Mouse (Mus musculus) hindbrain, embryonic 13.5 days (tissue): Measurements from ENCODE around the gene Zfp777. TPM values are rescaled to one million over a fixed set of nuclear protein-coding genes. Genes with fewer than 3 reads are reported as not detected.

Source experiments
- ATAC-seq: fragments of 200-750 bp; cut with Nextera tagmentation; 2 replicates; pipeline ENCODE4 v1.8.0; 2017; ENCODE audit warnings: moderate TSS enrichment; ENCODE audit not compliant: low FRiP score
- H3K27ac ChIP-seq: fragments of 300-500 bp; sonication (generic); 2 replicates; pipeline ENCODE4 v1.5.1; 2015; ENCODE audit warnings: inconsistent platforms, mild to moderate bottlenecking, moderate library complexity
- H3K27me3 ChIP-seq: fragments of 300-500 bp; sonication (generic); 2 replicates; pipeline ENCODE4 v1.6.1; 2015; ENCODE audit warnings: mild to moderate bottlenecking, inconsistent platforms
- H3K36me3 ChIP-seq: fragments of 300-500 bp; sonication (generic); 2 replicates; pipeline ENCODE4 v1.6.1; 2015; ENCODE audit warnings: mild to moderate bottlenecking, inconsistent platforms
- H3K4me1 ChIP-seq: fragments of 300-500 bp; sonication (generic); replicated peaks from 2 replicates; pipeline ENCODE4 v1.6.1; 2015; ENCODE audit warnings: inconsistent platforms
- H3K4me2 ChIP-seq: fragments of 300-500 bp; sonication (generic); 2 replicates; pipeline ENCODE4 v1.6.1; 2015; ENCODE audit warnings: inconsistent platforms, mild to moderate bottlenecking, moderate library complexity
- H3K4me3 ChIP-seq: fragments of 300-500 bp; sonication (generic); 2 replicates; pipeline ENCODE4 v1.5.1; 2015; ENCODE audit warnings: mild to moderate bottlenecking, inconsistent platforms
- H3K9ac ChIP-seq: fragments of 300-500 bp; sonication (generic); 2 replicates; pipeline ENCODE4 v1.6.1; 2015; ENCODE audit warnings: mild to moderate bottlenecking, inconsistent platforms
- H3K9me3 ChIP-seq: fragments of 300-500 bp; sonication (generic); 2 replicates; pipeline ENCODE4 v1.6.1; 2016; ENCODE audit warnings: inconsistent platforms
- WGBS: fragments of 180-500 bp; shearing (Covaris S2); methylation state at CpG from one replicate; pipeline ENCODE4 v1.1.7; 2015; 5-methylcytosine and 5-hydroxymethylcytosine counted together
- polyA plus RNA-seq: library from polyadenylated mRNA; unstranded; fragments of >200 nt; fragmentation: Nextera tagmentation; extraction: Ambion mirVana; gene quantifications from 2 replicates; pipeline ENCODE4 v1.2.1, GENCODE M21; 2015

The Zfp777 gene
- 8.5 and 8.9 TPM in 2 replicates for polyA plus RNA-seq

- H3K27ac ChIP-seq, result peak within 1 kb of the TSS; percentile 92
- peaks cover 15% of the 10 kb centered on the region for H3K36me3 ChIP-seq
- peak; percentile 92 for ATAC-seq
- peaks cover 25% of the 10 kb centered on the region for H3K4me1 ChIP-seq
- under 1% methylated on average over 82 of the region's 82 CpGs for WGBS
- H3K4me2 ChIP-seq, result peak within 1 kb of the TSS; percentile 82
- no peaks in the 10 kb centered on the region for H3K27me3 ChIP-seq
- no peaks in the 10 kb centered on the region for H3K9me3 ChIP-seq
- peak within 1 kb of the TSS; percentile 87 for H3K4me3 ChIP-seq
- H3K9ac ChIP-seq, result peak within 1 kb of the TSS; percentile 88
Observed at GRCm38 (mm10) chr6:48048426-48049272, at the start of gene Zfp777. Zfp777 (minus strand) TSS chr6:48048911.

- Histone ChIP-seq H3K9ac (no peak overlapping the region), H3K27me3 (no peaks in the 10 kb centered on the region), H3K36me3 (peaks cover 14% of the 10 kb centered on the region), H3K4me3 (peak overlapping the region; percentile 84), H3K4me2 (peak overlapping the region; percentile 74), H3K4me1 (peaks cover 12% of the 10 kb centered on the region), H3K9me3 (no peaks in the 10 kb centered on the region), H3K27ac (no peak overlapping the region)
- ATAC-seq, result peak; percentile 12
- WGBS, result 46% methylated on average over 14 of the region's 14 CpGs
Observed at GRCm38 (mm10) chr6:48086957-48087715, 38.4 kb upstream of the Zfp777 start.

GRCm38 (mm10) chr6:48086471-48086878 lies 37.8 kb upstream of the Zfp777 start, which contains the start of gene Zfp746:
Zfp746 (minus strand) TSS chr6:48086593.
- Histone ChIP-seq H3K4me3 (peak within 1 kb of the TSS; percentile 84), H3K9ac (peak within 1 kb of the TSS; percentile 96), H3K27ac (peak within 1 kb of the TSS; percentile 93), H3K9me3 (no peaks in the 10 kb centered on the region), H3K4me1 (peaks cover 12% of the 10 kb centered on the region), H3K27me3 (no peaks in the 10 kb centered on the region), H3K36me3 (peaks cover 21% of the 10 kb centered on the region), H3K4me2 (peak within 1 kb of the TSS; percentile 74)
- under 1% methylated on average over 53 of the region's 53 CpGs for WGBS
- peak; percentile 93 for ATAC-seq

GRCm38 (mm10) chr6:48085521-48086404 lies 37.1 kb upstream of the Zfp777 start:
- peak overlapping the region; percentile 74 for H3K4me2 ChIP-seq
- ATAC-seq, result peak; percentile 91
- peak overlapping the region; percentile 84 for H3K4me3 ChIP-seq
- peaks cover 28% of the 10 kb centered on the region for H3K36me3 ChIP-seq
- no peaks in the 10 kb centered on the region for H3K27me3 ChIP-seq
- H3K9me3 ChIP-seq, result no peaks in the 10 kb centered on the region
- H3K9ac ChIP-seq, result peak overlapping the region; percentile 96
- H3K27ac ChIP-seq, result peak overlapping the region; percentile 93
- H3K4me1 ChIP-seq, result peaks cover 12% of the 10 kb centered on the region
- 3% methylated on average over 60 of the region's 72 CpGs for WGBS

- Histone ChIP-seq H3K27me3 (no peaks in the 10 kb centered on the region), H3K9me3 (no peaks in the 10 kb centered on the region), H3K4me2 (no peak overlapping the region), H3K4me1 (peaks cover 12% of the 10 kb centered on the region), H3K4me3 (no peak overlapping the region), H3K36me3 (peaks cover 48% of the 10 kb centered on the region), H3K9ac (no peak overlapping the region), H3K27ac (no peak overlapping the region)
- ATAC-seq, result no peak
- 94% methylated on average over 6 of the region's 6 CpGs for WGBS
Observed at GRCm38 (mm10) chr6:48083733-48084191, 35.1 kb upstream of the Zfp777 start.

- WGBS, result 98% methylated on average over 3 of the region's 3 CpGs
- no peak overlapping the region for H3K4me2 ChIP-seq
- no peak overlapping the region for H3K9ac ChIP-seq
- peaks cover 12% of the 10 kb centered on the region for H3K4me1 ChIP-seq
- peaks cover 65% of the 10 kb centered on the region for H3K36me3 ChIP-seq
- H3K27ac ChIP-seq, result no peak overlapping the region
- ATAC-seq, result no peak
- H3K27me3 ChIP-seq, result no peaks in the 10 kb centered on the region
- no peaks in the 10 kb centered on the region for H3K9me3 ChIP-seq
- no peak overlapping the region for H3K4me3 ChIP-seq
Observed at GRCm38 (mm10) chr6:48081952-48082351, 33.2 kb upstream of the Zfp777 start.

GRCm38 (mm10) chr6:48081021-48081420 lies 32.3 kb upstream of the Zfp777 start:
- no peak overlapping the region for H3K27ac ChIP-seq
- H3K4me3 ChIP-seq, result no peak overlapping the region
- WGBS, result 97% methylated on average over 5 of the region's 5 CpGs
- H3K27me3 ChIP-seq, result no peaks in the 10 kb centered on the region
- no peaks in the 10 kb centered on the region for H3K9me3 ChIP-seq
- H3K4me1 ChIP-seq, result peaks cover 12% of the 10 kb centered on the region
- H3K36me3 ChIP-seq, result peaks cover 73% of the 10 kb centered on the region
- no peak for ATAC-seq
- H3K4me2 ChIP-seq, result no peak overlapping the region
- no peak overlapping the region for H3K9ac ChIP-seq

- Histone ChIP-seq H3K27me3 (no peaks in the 10 kb centered on the region), H3K4me3 (no peak overlapping the region), H3K4me2 (no peak overlapping the region), H3K36me3 (peaks cover 69% of the 10 kb centered on the region), H3K4me1 (no peaks in the 10 kb centered on the region), H3K9ac (no peak overlapping the region), H3K27ac (no peak overlapping the region), H3K9me3 (no peaks in the 10 kb centered on the region)
- WGBS, result 84% methylated on average over 5 of the region's 5 CpGs
- ATAC-seq, result no peak
Observed at GRCm38 (mm10) chr6:48073316-48073715, 24.6 kb upstream of the Zfp777 start.

GRCm38 (mm10) chr6:48067492-48067891 lies 18.8 kb upstream of the Zfp777 start:
- no peak overlapping the region for H3K4me3 ChIP-seq
- no peak for ATAC-seq
- H3K9ac ChIP-seq, result no peak overlapping the region
- H3K4me1 ChIP-seq, result no peaks in the 10 kb centered on the region
- peaks cover 75% of the 10 kb centered on the region for H3K36me3 ChIP-seq
- no peaks in the 10 kb centered on the region for H3K27me3 ChIP-seq
- 95% methylated on average over 3 of the region's 3 CpGs for WGBS
- H3K27ac ChIP-seq, result no peak overlapping the region
- H3K4me2 ChIP-seq, result no peak overlapping the region
- no peaks in the 10 kb centered on the region for H3K9me3 ChIP-seq

GRCm38 (mm10) chr6:48065587-48066075 lies 16.9 kb upstream of the Zfp777 start:
- H3K4me1 ChIP-seq, result no peaks in the 10 kb centered on the region
- H3K36me3 ChIP-seq, result peaks cover 83% of the 10 kb centered on the region
- no peak for ATAC-seq

GRCm38 (mm10) chr6:48064451-48064850 lies 15.7 kb upstream of the Zfp777 start:
- Histone ChIP-seq H3K4me3 (no peak overlapping the region), H3K36me3 (peaks cover 81% of the 10 kb centered on the region)
- ATAC-seq, result no peak

More at GRCm38 (mm10) chr6:48065587-48066075, 16.9 kb upstream of the Zfp777 start:
- Histone ChIP-seq H3K9ac (no peak overlapping the region), H3K27ac (no peak overlapping the region), H3K4me3 (no peak overlapping the region), H3K27me3 (no peaks in the 10 kb centered on the region), H3K9me3 (no peaks in the 10 kb centered on the region), H3K4me2 (no peak overlapping the region)
- WGBS, result 94% methylated on average over 6 of the region's 6 CpGs

More at GRCm38 (mm10) chr6:48064451-48064850, 15.7 kb upstream of the Zfp777 start:
- WGBS, result 95% methylated on average over 14 of the region's 14 CpGs
- Histone ChIP-seq H3K27ac (no peak overlapping the region), H3K9me3 (no peaks in the 10 kb centered on the region), H3K27me3 (no peaks in the 10 kb centered on the region), H3K4me1 (no peaks in the 10 kb centered on the region), H3K4me2 (no peak overlapping the region), H3K9ac (no peak overlapping the region)
